Mouse (Mus musculus) neural tube, embryonic 13.5 days (tissue): ENCODE measurements around the gene 1700123O20Rik. TPM values are rescaled to one million over a fixed set of nuclear protein-coding genes. Genes with fewer than 3 reads are reported as not detected.

ENCODE experiments used
- ATAC-seq: fragments of 200-750 bp; cut with Nextera tagmentation; 2 replicates; pipeline ENCODE4 v1.8.0; 2017; ENCODE audit warnings: low read depth, mild to moderate bottlenecking, moderate TSS enrichment, moderate library complexity
- H3K27ac ChIP-seq: fragments of 300-500 bp; sonication (generic); replicated peaks from 2 replicates; pipeline ENCODE4 v1.5.1; 2015; ENCODE audit warnings: moderate library complexity, mild to moderate bottlenecking, inconsistent platforms
- H3K27me3 ChIP-seq: fragments of 300-500 bp; sonication (generic); 2 replicates; pipeline ENCODE4 v1.6.1; 2015; ENCODE audit warnings: mild to moderate bottlenecking, inconsistent platforms
- H3K36me3 ChIP-seq: fragments of 300-500 bp; sonication (generic); 2 replicates; pipeline ENCODE4 v1.6.1; 2015; ENCODE audit warnings: mild to moderate bottlenecking, inconsistent platforms
- H3K4me1 ChIP-seq: fragments of 300-500 bp; sonication (generic); replicated peaks from 2 replicates; pipeline ENCODE4 v1.6.1; 2015; ENCODE audit warnings: inconsistent platforms
- H3K4me2 ChIP-seq: fragments of 300-500 bp; sonication (generic); 2 replicates; pipeline ENCODE4 v1.6.1; 2015; ENCODE audit warnings: inconsistent platforms, mild to moderate bottlenecking, moderate library complexity
- H3K4me3 ChIP-seq: fragments of 300-500 bp; sonication (generic); 2 replicates; pipeline ENCODE4 v1.5.1; 2015; ENCODE audit warnings: mild to moderate bottlenecking, inconsistent platforms
- H3K9ac ChIP-seq: fragments of 300-500 bp; sonication (generic); 2 replicates; pipeline ENCODE4 v1.6.1; 2015; ENCODE audit warnings: moderate library complexity, mild to moderate bottlenecking, inconsistent platforms
- H3K9me3 ChIP-seq: fragments of 300-500 bp; sonication (generic); 2 replicates; pipeline ENCODE4 v1.6.1; 2016; ENCODE audit warnings: inconsistent platforms
- WGBS: fragments of 180-500 bp; shearing (Covaris S2); methylation state at CpG from one replicate; pipeline ENCODE4 v1.1.7; 2015; 5-methylcytosine and 5-hydroxymethylcytosine counted together
- polyA plus RNA-seq: library from polyadenylated mRNA; unstranded; fragments of >200 nt; fragmentation: Nextera tagmentation; extraction: Ambion mirVana; gene quantifications from 2 replicates; pipeline ENCODE4 v1.2.1, GENCODE M21; 2015

The 1700123O20Rik gene
- polyA plus RNA-seq, 1 experiment from 2014 or later: 90.6 TPM

GRCm38 (mm10) chr14:54650621-54651454, 35.2 kb upstream of the 1700123O20Rik start:
- Histone ChIP-seq H3K27ac (peak overlapping the region; percentile 46), H3K4me2 (peak overlapping the region; percentile 80), H3K36me3 (peaks cover 66% of the 10 kb centered on the region), H3K4me1 (peaks cover 57% of the 10 kb centered on the region), H3K4me3 (peak overlapping the region; percentile 69), H3K9ac (no peak overlapping the region), H3K27me3 (no peaks in the 10 kb centered on the region), H3K9me3 (no peaks in the 10 kb centered on the region)
- ATAC-seq: peak; percentile 30
- WGBS: 69% methylated on average over 23 of the region's 23 CpGs

DNA sequence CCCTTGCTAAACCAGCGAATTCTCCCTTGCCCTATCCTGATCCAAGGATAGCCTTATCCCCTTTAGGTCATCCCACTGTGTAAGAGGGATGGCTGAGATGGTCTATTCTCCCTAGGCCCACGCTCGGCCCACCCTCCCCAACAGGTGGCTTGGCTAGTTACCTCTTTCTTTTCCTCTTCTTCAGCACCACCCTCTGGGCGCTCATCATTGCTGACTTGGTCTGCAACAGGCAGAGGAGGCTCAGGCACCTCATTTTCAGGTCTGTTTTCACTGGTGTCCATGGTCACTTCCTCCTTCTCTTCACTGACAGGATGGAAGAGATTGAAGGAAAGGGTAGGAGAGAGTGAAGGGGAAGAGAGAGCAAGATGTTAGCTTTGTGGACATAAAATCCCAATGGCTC, 34.5 kb upstream of the 1700123O20Rik start:
- Histone ChIP-seq H3K27ac (peak overlapping the region; percentile 46), H3K36me3 (peaks cover 66% of the 10 kb centered on the region), H3K4me2 (peak overlapping the region; percentile 80), H3K9me3 (no peaks in the 10 kb centered on the region), H3K4me3 (peak overlapping the region; percentile 69), H3K9ac (peak overlapping the region; percentile 92), H3K4me1 (peaks cover 57% of the 10 kb centered on the region), H3K27me3 (no peaks in the 10 kb centered on the region)
- ATAC-seq: 0 out of 2 replicates have a peak, but pooled peaks have one; percentile 13
- WGBS: 81% methylated on average over 4 of the region's 4 CpGs

DNA sequence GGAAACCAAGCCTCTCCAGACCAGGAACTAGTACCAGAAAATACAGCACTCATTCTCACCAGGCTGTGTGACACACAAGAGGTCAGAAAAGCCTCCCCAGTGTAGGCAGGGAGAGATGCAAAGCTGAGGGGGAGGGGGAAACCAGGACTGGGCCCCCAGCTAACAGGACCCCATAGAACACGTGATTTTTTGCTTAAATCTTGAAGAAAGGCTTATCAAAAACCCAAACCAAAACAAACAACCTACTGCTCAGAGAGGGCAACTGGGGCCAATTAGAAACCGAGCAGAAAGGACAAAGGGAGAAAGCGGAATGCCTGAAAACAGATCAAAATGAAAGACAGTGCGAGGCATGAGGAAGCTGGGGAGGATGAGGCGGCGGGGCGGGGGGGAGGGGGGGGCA, 33.2 kb upstream of the 1700123O20Rik start:
- peak; percentile 16 for ATAC-seq
- Histone ChIP-seq H3K36me3 (peaks cover 66% of the 10 kb centered on the region), H3K9me3 (no peaks in the 10 kb centered on the region), H3K4me2 (peak overlapping the region; percentile 80), H3K27me3 (no peaks in the 10 kb centered on the region), H3K4me3 (peak overlapping the region; percentile 69), H3K4me1 (peaks cover 55% of the 10 kb centered on the region), H3K27ac (peak overlapping the region; percentile 92), H3K9ac (peak overlapping the region; percentile 92)
- WGBS: 1% methylated on average over 7 of the region's 7 CpGs

DNA sequence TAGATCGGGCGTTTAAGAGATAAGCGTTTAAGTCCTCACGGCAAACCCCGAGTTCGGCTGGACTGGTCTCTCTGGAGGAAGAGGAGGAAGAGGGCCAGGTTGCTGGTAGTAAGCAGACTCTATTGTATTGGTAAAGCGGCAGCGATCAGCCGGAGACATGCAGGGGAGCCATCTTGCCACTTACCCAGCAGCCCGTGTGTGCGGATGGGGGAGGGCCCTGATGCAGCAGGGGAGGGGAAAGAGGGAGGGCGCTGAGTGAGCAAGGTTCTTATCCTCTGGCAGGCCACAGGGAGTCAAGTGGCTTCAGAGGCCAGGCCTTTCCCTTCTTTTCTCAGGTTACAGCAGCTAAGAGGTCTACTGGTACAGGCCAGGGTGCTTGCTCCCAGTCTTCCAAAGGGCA, 32.5 kb upstream of the 1700123O20Rik start:
- Histone ChIP-seq H3K27ac (peak overlapping the region; percentile 92), H3K4me1 (peaks cover 48% of the 10 kb centered on the region), H3K4me3 (peak overlapping the region; percentile 69), H3K36me3 (peaks cover 66% of the 10 kb centered on the region), H3K4me2 (peak overlapping the region; percentile 80), H3K9me3 (no peaks in the 10 kb centered on the region), H3K9ac (peak overlapping the region; percentile 92), H3K27me3 (no peaks in the 10 kb centered on the region)
- peak; percentile 85 for ATAC-seq
- under 1% methylated on average over 12 of the region's 12 CpGs for WGBS

DNA sequence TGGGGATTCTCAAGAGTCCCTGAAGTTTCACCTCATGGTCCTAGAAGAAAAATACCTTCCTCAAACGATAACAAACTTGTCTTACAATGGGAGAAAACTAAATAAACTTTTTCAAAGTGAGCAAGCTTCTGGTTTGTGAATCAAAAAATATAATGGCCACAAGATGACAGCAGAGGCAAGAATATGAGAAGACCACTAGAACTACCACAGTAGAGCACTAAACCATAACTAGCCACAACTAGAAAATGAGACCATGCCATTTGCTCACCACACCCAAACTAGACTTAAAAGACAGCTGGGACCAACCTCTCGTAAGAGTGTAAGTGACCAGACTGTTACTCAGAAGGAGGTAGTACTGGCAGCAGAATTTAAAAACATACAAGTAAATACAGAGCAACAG, 26.0 kb upstream of the 1700123O20Rik start:
- WGBS: 93% methylated on average over 2 of the region's 2 CpGs
- Histone ChIP-seq H3K36me3 (peaks cover 99% of the 10 kb centered on the region), H3K4me2 (no peak overlapping the region), H3K4me1 (no peaks in the 10 kb centered on the region), H3K4me3 (no peak overlapping the region), H3K27me3 (no peaks in the 10 kb centered on the region), H3K9ac (no peak overlapping the region), H3K9me3 (no peaks in the 10 kb centered on the region), H3K27ac (no peak overlapping the region)
- ATAC-seq: no peak

DNA sequence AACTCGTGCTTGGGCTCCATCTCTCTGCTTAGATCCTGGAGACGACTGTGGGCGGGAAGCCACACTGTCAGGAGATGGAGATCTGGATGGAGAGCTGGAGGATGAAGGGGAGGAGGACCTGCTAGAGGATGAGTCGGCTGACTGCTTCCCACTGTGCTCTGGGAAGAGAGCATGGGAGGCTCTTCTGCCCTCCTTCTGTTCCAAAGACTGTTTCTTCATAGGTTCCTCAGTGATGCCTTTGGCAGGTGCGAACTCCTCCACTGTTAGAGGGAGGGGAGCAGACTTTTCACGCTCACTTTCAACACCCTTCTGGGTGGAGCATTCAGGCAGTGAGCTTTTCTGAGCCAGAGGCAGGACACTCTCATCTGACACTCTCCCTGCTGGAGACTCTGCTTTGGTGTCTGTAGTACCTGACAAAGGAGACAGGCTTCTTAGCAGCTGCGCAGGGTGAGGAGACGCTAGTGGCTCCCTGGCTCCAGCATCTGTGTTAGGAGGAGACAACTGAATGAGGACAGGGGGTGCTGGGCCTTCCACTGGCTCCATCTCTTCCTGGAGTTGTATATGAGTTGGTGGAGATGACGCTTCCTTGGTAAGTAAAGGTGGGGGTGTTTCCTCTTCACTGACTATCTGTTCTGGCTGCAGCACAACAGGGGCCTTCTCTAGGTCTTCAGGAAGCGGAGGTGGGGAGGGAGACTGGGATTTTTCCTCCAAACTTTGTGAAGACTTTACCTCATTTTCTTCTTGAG, 21.4 kb upstream of the 1700123O20Rik start:
- no peak overlapping the region for H3K4me2 ChIP-seq
- no peaks in the 10 kb centered on the region for H3K27me3 ChIP-seq
- peaks cover 97% of the 10 kb centered on the region for H3K36me3 ChIP-seq
- H3K4me3 ChIP-seq: no peak overlapping the region
- no peaks in the 10 kb centered on the region for H3K4me1 ChIP-seq
- ATAC-seq: no peak
- no peak overlapping the region for H3K27ac ChIP-seq
- no peaks in the 10 kb centered on the region for H3K9me3 ChIP-seq
- WGBS: 91% methylated on average over 10 of the region's 10 CpGs
- H3K9ac ChIP-seq: no peak overlapping the region

DNA sequence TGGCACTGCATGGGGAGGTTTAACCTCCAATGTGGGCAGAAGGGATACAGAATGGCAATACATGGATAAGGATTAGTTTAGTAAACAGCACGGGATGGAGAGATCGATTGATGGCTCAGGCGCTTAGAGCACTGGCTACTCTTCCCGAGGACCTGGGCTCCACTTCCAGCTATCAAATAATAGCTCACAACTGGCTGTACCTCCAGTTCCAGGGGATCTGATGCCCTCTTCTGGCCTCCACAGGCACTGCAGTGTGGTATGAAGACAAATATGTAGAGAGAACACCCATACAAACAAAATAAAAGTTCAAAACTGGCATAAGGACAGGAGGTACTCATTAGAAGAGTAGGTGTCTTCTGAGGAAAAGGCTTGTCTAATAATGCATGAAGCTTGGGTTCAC, 16.6 kb upstream of the 1700123O20Rik start:
- no peak for ATAC-seq
- 79% methylated on average over 4 of the region's 4 CpGs for WGBS

GRCm38 (mm10) chr14:54674317-54674716, 11.7 kb upstream of the 1700123O20Rik start:
- Histone ChIP-seq H3K9me3 (no peaks in the 10 kb centered on the region), H3K27me3 (no peaks in the 10 kb centered on the region), H3K4me2 (no peak overlapping the region), H3K27ac (no peak overlapping the region), H3K4me3 (no peak overlapping the region), H3K9ac (no peak overlapping the region), H3K4me1 (no peaks in the 10 kb centered on the region), H3K36me3 (peaks cover 83% of the 10 kb centered on the region)
- no peak for ATAC-seq
- 84% methylated on average over 2 of the region's 2 CpGs for WGBS

More for the DNA sequence above, 16.6 kb upstream of the 1700123O20Rik start:
- Histone ChIP-seq H3K4me3 (no peak overlapping the region), H3K4me2 (no peak overlapping the region), H3K36me3 (peaks cover 88% of the 10 kb centered on the region), H3K9ac (no peak overlapping the region), H3K4me1 (no peaks in the 10 kb centered on the region), H3K9me3 (no peaks in the 10 kb centered on the region), H3K27me3 (no peaks in the 10 kb centered on the region), H3K27ac (no peak overlapping the region)

DNA sequence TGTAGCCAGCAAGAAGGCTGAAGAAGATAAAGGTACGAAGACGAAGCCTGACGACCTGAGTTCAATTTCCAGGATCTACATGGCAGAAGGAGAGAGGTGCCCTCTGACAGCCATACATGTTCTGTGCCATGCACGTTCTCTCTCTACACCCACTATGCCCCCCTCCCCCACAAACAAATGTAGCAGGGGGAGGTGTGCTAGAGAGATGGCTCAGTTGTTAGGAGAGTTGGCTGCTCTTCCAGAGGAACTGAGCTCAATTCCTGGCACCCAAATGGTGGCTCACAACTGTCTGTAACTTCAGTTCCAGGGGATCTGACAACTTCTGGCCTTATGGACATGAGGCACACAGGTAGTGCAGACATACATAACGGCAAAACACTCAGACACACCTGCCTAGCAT, 9.7 kb upstream of the 1700123O20Rik start:
- H3K4me2 ChIP-seq: no peak overlapping the region
- no peak overlapping the region for H3K4me3 ChIP-seq
- H3K9ac ChIP-seq: no peak overlapping the region
- no peaks in the 10 kb centered on the region for H3K9me3 ChIP-seq
- no peaks in the 10 kb centered on the region for H3K4me1 ChIP-seq
- WGBS: 97% methylated on average over 5 of the region's 5 CpGs
- no peak overlapping the region for H3K27ac ChIP-seq
- H3K27me3 ChIP-seq: no peaks in the 10 kb centered on the region
- no peak for ATAC-seq
- peaks cover 83% of the 10 kb centered on the region for H3K36me3 ChIP-seq

- no peak overlapping the region for H3K27ac ChIP-seq
- H3K9me3 ChIP-seq: no peaks in the 10 kb centered on the region
- H3K4me3 ChIP-seq: no peak overlapping the region
- no peak overlapping the region for H3K9ac ChIP-seq
- H3K4me1 ChIP-seq: peaks cover 10% of the 10 kb centered on the region; the same call in 1 of the 2 replicates
- H3K27me3 ChIP-seq: no peaks in the 10 kb centered on the region
- H3K4me2 ChIP-seq: no peak overlapping the region
- H3K36me3 ChIP-seq: peaks cover 81% of the 10 kb centered on the region
- WGBS: 85% methylated on average over 16 of the region's 16 CpGs
- no peak for ATAC-seq
Observed at GRCm38 (mm10) chr14:54678657-54679304, 7.2 kb upstream of the 1700123O20Rik start.

- Histone ChIP-seq H3K4me1 (peaks cover 29% of the 10 kb centered on the region), H3K27ac (no peak overlapping the region), H3K27me3 (no peaks in the 10 kb centered on the region), H3K9ac (no peak overlapping the region), H3K9me3 (no peaks in the 10 kb centered on the region), H3K4me3 (no peak overlapping the region), H3K4me2 (no peak overlapping the region), H3K36me3 (peaks cover 53% of the 10 kb centered on the region)
- no peak for ATAC-seq
- WGBS: 89% methylated on average over 3 of the region's 3 CpGs
Observed at GRCm38 (mm10) chr14:54682396-54682795, 3.6 kb upstream of the 1700123O20Rik start.

GRCm38 (mm10) chr14:54685471-54685870, 545 bp upstream of the 1700123O20Rik start:
- H3K9ac ChIP-seq: peak overlapping the region; percentile 87
- no peaks in the 10 kb centered on the region for H3K27me3 ChIP-seq
- peak overlapping the region; percentile 95; the same call in 1 of the 2 replicates for H3K27ac ChIP-seq
- H3K4me3 ChIP-seq: peak overlapping the region; percentile 77
- H3K9me3 ChIP-seq: no peaks in the 10 kb centered on the region
- ATAC-seq: no peak
- H3K4me1 ChIP-seq: peaks cover 49% of the 10 kb centered on the region
- 13% methylated on average over 8 of the region's 8 CpGs for WGBS
- peaks cover 44% of the 10 kb centered on the region for H3K36me3 ChIP-seq
- peak overlapping the region; percentile 67 for H3K4me2 ChIP-seq
